Mouse (Mus musculus) mesoderm, embryonic 11.5 days (tissue): ENCODE data around the gene Mtus2.
"Not testable (repeated sequence)": the region's sequence is repeated elsewhere in the genome, so short reads cannot be mapped to it uniquely, and the experiment has no call there.

Experiments used
- DNase-seq: peaks from one replicate; pipeline ENCODE4 v3.0.0-alpha.2; 2012; ENCODE audit warnings: low read depth, low spot score

The Mtus2 gene

GRCm38 (mm10) chr5:148272771-148273170, 315.7 kb downstream of the Mtus2 start:
- DNase-seq, result no peak

DNA sequence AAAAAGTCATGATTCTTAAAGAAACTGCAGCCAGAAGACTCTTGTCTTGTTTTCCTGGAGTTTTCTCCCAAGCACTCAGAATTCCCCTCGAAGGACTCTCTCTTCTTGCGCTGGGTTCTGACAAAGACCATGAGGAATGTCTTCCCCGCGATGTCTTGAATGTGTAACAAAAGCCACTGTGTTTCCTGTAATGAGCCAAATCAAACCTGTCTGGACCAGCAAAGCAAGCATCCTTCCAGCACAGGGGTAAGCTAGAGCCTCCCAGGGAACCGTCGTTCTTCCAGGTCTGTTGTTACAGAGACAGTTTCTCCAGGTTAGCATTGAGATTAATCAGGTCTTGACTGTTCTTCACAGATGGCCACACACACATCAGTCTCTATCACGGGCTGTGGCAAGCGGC, 321.1 kb downstream of the Mtus2 start:
- no peak for DNase-seq

DNA sequence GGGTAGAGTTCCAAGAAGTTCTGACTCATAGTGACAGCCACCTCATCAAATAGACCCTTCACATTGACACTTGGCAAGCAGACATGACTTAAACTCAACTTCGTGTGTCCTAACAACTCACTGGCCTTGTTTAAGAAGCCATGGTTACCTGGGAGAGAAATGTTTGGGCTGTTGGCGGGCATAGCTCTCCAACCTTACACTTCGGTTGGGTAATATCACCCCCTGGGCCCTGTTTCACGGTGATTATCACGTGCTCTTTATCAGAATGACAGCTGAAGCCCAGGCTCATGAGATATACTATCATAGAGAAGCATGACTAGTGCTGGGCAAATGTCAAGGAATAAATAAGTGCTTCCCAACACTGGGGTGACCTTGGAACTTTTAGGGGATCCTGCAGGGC, 323.2 kb downstream of the Mtus2 start:
- no peak for DNase-seq

- DNase-seq, result no peak
These were observed 325.0 kb downstream of the Mtus2 start for GRCm38 (mm10) chr5:148282093-148282492.

- DNase-seq, result no peak
These were observed 325.5 kb downstream of the Mtus2 start for GRCm38 (mm10) chr5:148282631-148283030.

DNA sequence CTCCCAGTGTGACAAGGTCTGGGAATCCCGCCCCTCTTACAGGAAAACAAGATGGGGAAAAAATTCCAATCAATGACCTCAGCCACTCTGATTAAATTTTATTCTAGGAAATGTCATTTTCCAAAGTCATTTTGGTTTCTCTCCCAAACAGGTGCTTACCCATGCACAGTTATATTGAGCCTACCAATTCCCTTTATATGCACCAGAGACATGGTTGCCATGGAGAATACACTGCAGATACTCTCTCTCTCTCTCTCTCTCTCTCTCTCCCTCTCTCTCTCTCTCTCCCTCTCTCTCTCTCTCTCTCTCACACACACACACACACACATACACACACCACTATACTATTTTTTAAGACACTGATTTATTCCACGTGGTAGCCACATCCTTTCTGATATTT, 326.1 kb downstream of the Mtus2 start:
- no peak for DNase-seq

DNA sequence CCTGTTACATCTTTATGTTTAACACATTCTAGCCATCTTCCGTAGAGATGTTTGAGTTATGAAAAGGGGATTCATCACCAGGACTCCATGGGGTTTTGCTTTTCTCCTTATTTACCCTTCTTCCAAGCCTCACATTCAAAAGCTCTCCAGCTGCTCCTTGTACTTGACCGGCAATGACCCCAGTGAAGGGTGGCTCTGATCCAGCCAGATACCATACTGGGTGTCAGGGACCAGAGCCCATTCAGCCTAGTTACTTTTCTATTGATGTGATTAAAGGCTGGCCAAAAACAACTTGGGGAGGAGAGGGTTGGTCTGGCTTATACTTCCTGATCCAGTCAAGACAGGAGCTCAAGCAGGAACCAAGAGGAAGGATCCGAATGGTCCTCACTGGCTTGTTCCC, 326.5 kb downstream of the Mtus2 start:
- no peak for DNase-seq

- no peak for DNase-seq
These were observed 330.4 kb downstream of the Mtus2 start for GRCm38 (mm10) chr5:148287529-148287928.

GRCm38 (mm10) chr5:148288804-148289203, 331.7 kb downstream of the Mtus2 start:
- no peak for DNase-seq

- DNase-seq, result no peak
These were observed 332.8 kb downstream of the Mtus2 start for GRCm38 (mm10) chr5:148289951-148290350.

- DNase-seq, result no peak
These were observed 335.7 kb downstream of the Mtus2 start for GRCm38 (mm10) chr5:148292862-148293261.

DNA sequence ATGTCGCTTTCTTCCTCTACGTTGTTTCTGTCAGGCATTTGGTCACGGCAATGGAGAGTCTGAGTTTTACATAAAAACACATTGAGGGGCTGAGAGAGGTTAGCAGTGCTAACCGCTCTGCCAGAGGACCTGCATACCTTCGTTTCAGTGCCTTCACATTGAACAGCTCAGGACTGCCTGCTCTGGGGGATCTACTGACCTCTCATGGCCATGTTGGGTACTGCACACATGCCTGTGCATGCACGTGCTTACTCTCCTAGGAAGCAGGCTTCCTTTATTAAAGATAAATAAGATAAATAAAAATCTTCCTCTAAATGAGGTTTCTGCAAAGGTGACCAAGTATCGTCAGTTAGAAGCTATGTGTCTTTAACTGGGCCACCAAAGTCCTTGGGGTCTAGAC, 336.2 kb downstream of the Mtus2 start:
- peak; percentile 43 for DNase-seq

- DNase-seq, result no peak
These were observed 345.8 kb downstream of the Mtus2 start for GRCm38 (mm10) chr5:148302968-148303367.

DNA sequence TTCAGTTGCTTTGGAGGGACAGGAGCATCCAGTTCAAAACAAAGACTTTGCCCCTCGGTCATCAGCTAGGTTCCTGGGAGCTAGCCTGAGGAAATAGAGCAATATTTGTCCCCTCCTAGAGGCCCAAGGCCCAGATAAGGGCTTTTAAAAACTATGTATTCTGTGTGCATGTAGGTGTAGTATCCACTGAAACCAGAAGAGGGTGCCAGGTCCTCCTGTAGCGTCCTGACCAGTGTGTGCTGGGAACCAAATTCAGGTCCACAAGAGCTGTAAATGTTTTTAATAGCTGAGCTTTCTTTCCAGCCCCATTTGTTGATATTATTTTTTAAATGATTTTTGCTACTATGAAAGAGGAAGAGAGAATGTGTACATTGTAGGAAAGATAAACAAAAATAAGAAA, 347.0 kb downstream of the Mtus2 start:
- DNase-seq, result no peak

DNA sequence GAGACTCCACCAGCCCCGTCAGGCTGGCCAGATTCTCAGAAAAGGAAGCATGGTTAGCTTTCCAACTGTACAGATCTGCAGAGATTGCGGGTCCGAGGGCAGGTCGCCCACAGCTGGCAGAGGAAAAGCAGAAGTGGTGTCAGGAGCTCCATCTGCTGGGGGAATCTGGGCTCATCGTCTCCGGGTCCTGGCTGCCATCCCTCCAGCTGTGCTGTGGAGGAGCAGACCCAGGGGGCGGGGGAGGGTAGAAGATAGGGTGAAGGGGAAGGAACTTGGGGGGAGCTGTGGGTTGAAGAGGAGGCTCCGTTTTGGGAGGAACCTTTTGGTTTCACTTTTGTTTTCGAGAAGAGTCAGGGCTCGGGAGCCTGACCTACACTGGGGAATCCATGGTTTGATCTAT, 353.7 kb downstream of the Mtus2 start:
- DNase-seq, result no peak

GRCm38 (mm10) chr5:148312443-148312842, 355.3 kb downstream of the Mtus2 start:
- no peak for DNase-seq

DNA sequence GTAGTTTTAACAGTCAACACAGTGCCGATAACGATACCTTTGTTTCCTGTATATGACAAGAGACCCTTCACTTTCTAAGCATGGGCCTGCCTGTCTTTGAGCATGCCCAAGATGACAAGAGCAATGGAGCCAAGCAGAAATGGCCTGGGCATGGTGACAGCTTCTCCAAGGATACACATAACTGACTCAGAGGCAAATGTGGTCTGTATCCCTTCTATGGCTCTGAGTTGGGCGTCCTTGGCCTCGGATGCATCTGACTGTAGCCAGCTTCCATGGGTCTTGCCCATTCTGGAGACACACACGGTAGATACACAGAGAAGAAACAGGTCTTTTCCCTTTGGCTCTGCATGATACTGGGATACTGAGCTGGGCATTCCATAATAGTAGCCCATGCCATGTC, 357.8 kb downstream of the Mtus2 start:
- no peak for DNase-seq

DNA sequence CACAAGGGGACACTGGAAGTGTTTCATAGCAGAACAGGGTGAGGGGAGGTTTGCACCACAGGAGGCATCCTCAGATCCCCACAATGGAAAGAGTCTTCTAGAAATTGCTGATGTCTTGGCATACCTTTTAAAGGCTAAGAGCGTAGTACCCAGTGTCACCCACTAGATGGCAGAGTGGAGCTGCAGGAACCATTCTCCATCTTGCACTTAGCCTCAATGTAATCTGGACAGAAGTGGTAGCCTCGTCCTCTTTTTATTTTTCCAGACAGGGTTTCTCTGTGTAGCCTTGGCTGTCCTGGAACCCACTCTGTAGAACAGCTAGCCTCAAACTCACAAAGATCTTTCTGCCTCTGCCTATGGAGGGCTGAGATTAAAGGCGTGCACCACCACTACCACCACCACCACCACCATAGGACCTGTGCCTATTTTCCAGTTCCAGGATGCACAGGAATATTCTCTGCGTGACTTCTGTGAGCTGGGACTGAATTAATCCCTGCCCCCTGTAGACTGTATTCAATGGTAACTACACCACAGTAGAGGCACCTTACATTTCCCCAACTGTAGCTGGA, 368.3 kb downstream of the Mtus2 start:
- peak; percentile 73 for DNase-seq

- DNase-seq, result not testable (repeated sequence)
These were observed 369.2 kb downstream of the Mtus2 start for GRCm38 (mm10) chr5:148326295-148326694.

DNA sequence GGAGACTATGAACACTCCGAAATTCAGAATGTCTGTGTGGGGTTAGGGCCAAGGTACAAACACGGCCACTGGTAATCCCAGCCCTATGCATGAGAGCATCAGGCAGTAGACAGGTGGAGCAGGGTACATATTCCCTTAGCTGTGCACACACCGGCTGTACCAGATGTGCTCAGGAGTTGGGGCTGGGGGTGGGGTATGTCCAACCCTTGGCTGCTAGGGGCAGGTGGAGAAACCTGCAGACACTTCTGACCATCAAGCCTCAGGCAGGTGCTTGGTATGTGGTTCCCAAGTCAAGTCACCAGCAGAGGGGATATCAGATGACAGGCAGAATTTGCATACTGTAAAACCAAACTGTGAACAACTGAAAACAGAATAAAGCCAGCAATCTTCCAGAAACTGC, 371.9 kb downstream of the Mtus2 start:
- DNase-seq, result no peak

DNA sequence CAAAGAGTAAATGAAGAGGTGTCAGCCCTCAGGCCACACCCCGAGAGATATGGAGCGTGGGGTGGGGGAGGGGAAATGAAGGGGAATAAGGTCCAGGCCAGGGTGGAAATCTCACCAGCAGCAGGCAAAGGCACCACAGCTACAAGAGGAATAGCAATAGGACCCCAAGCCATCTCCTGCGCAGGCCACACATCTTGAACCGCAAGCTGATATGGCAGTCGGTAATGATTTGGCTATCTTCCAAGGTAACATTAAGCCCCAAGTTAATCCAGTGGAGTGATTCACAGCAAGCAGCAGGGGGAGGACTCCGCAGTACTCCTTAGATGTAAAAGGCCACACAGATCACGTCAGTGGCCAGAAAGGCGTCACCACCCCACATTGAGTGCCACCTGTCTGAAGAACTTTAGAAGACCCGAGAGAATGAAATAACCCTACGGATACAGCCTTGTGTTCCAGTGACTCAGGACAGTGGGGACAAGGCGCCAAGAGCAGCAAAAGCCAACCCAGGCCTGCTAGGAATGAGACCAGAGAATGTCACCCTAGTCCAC, 374.2 kb downstream of the Mtus2 start:
- DNase-seq, result no peak

GRCm38 (mm10) chr5:148331926-148332621, 375.0 kb downstream of the Mtus2 start:
- no peak for DNase-seq

- peak; percentile 83 for DNase-seq
These were observed 375.5 kb downstream of the Mtus2 start for GRCm38 (mm10) chr5:148332622-148332974.
